Mouse (Mus musculus) olfactory bulb, adult 2 months (tissue): ENCODE results near the gene Fadd.

Experiments
- CTCF ChIP-seq: fragments of 200-500 bp; IDR thresholded peaks from 2 replicates; pipeline ENCODE4 v1.5.1; 2012; ENCODE audit warnings: low read depth, mild to moderate bottlenecking, low read length, moderate library complexity; ENCODE audit not compliant: insufficient read depth
- POLR2A ChIP-seq: fragments of 200-500 bp; IDR thresholded peaks from 2 replicates; pipeline ENCODE4 v1.6.1; 2012; ENCODE audit warnings: mild to moderate bottlenecking, low read depth, low read length, moderate library complexity; ENCODE audit not compliant: insufficient read depth

DNA sequence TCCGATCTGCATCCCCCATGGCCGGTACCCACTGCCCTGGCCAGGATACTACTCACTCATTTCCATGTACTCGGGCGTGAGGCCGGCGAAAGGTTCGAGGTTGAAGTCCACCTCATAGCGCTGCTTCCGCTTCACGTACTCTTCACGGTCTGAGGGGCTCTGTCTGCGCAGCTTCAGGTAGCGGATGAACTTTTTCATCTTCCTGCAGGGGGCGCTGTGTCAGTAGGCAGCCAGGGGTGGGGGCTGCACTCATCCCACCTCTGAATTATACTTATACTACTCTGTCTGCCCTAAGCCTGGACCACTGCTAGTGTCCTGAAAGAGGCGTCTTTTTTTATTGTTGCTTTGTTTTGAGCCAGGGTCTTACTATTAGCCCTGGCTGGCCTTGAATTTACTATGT lies 25.6 kb upstream of the Fadd start:
- TF ChIP-seq CTCF = no peak
- no peak for TF ChIP-seq POLR2A
